Mouse (Mus musculus): ENCODE results near the gene Triobp. TPM values are rescaled to one million over a fixed set of nuclear protein-coding genes. Genes with fewer than 3 reads are reported as not detected.
A peak's percentile ranks its signal among the peaks of the same experiment; 100 is the strongest.

Gene Triobp
- polyA plus RNA-seq (2016; fragmentation: Nextera tagmentation; extraction: Ambion mirVana), result 21.0 and 26.8 TPM in 2 replicates

DNA sequence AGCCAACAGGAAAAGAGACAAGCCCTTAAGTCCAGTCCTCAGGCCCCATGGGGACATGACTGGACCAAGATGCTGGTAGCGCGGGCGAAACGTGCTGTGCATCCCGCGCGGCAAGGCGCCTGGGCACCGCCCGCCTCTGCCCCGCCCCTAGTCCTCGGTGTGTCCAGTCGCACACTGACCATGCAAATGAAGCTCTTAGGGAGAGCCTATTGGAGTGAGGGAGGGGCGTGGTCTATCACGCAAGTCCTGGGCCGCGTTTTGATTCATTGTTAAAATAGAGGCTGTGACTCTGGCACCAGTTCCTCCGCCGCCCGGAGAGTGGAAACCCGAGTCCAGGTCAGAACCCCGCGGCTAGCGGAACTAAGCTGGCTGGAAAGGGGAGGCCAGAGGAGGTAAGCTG is at the start of gene Triobp:
Gene Triobp (plus strand): TSS at position 68 of the 400 bp plus-strand sequence.
- Histone ChIP-seq H3K9ac (peak within 1 kb of the TSS; percentile 23; the same call in 1 of the 2 replicates), H3K9me3 (replicated peaks) (no peaks in the 10 kb centered on the region), H3K4me1 (peaks cover 22% of the 10 kb centered on the region), H3K36me3 (no peaks in the 10 kb centered on the region), H3K27me3 (replicated peaks) (peaks cover 47% of the 10 kb centered on the region), H3K4me3 (peak within 1 kb of the TSS; percentile 39), H3K27ac (no peak within 1 kb of the TSS), H3K4me2 (peak within 1 kb of the TSS; percentile 62)
- WGBS (ENCODE audit: insufficient replicate concordance), result 1% methylated on average over 24 of the region's 24 CpGs
- ATAC-seq, result peak; percentile 86

DNA sequence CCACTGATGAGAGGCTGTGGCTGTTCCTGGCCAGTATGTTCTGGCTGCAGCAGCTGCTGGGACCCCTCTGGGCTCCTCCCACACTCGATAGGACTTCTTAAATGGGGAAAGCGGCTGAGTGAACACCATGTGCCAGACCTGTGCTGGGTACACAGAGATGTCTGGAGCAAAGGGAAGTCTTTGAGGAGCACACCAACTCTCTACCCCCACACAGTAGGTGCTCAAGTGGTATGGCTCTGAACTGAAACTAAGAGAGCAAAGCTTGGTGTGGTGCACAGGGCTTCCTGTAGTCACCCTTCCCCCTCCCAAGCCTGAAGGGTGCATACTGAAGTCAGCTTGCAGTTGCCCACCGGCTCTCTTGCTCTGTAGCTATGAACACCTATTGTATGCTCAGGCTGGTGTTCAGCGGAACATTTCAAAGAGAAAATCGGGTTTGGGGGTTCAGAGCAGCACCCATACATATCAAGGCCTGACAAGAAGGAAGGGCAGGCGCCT is 49.0 kb upstream of the Triobp start:
- H3K9me3 ChIP-seq (replicated peaks), result no peaks in the 10 kb centered on the region
- peaks cover 31% of the 10 kb centered on the region for H3K36me3 ChIP-seq
- H3K4me2 ChIP-seq, result peak overlapping the region; percentile 90
- no peaks in the 10 kb centered on the region for H3K27me3 ChIP-seq (replicated peaks)
- WGBS (ENCODE audit: insufficient replicate concordance), result 24% methylated on average over 6 of the region's 6 CpGs
- H3K4me3 ChIP-seq, result peak overlapping the region; percentile 76
- peaks cover 90% of the 10 kb centered on the region for H3K4me1 ChIP-seq
- H3K9ac ChIP-seq, result peak overlapping the region; percentile 83
- H3K27ac ChIP-seq, result peak overlapping the region; percentile 88
- no peak for ATAC-seq

DNA sequence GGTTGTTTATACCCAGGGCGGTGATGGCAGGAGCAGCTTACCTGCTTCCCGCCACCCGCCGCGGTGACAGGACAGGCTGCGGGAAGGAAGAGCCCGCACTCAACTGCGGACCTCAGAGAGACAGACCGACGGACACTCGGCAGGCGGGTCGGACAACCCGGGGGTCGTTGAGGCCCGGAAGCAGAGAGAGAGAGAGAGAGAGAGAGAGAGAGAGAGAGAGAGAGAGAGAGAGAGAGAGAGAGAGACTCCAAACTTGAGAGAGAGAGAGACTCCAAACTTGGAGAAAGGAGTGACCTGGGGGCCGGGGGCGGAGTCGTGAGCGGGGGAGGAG is 48.1 kb upstream of the Triobp start, which contains the start of gene Gm49510:
Gene Gm49510 (plus strand): TSS at position 259 of the 331 bp plus-strand sequence.
- ATAC-seq, result no peak
- peak within 1 kb of the TSS; percentile 83 for H3K9ac ChIP-seq
- H3K36me3 ChIP-seq, result peaks cover 31% of the 10 kb centered on the region
- H3K27ac ChIP-seq, result peak within 1 kb of the TSS; percentile 88
- no peaks in the 10 kb centered on the region for H3K9me3 ChIP-seq (replicated peaks)
- no peaks in the 10 kb centered on the region for H3K27me3 ChIP-seq (replicated peaks)
- under 1% methylated on average over 20 of the region's 20 CpGs for WGBS (ENCODE audit: insufficient replicate concordance)
- peak within 1 kb of the TSS; percentile 90 for H3K4me2 ChIP-seq
- peaks cover 83% of the 10 kb centered on the region for H3K4me1 ChIP-seq
- peak within 1 kb of the TSS; percentile 76 for H3K4me3 ChIP-seq

DNA sequence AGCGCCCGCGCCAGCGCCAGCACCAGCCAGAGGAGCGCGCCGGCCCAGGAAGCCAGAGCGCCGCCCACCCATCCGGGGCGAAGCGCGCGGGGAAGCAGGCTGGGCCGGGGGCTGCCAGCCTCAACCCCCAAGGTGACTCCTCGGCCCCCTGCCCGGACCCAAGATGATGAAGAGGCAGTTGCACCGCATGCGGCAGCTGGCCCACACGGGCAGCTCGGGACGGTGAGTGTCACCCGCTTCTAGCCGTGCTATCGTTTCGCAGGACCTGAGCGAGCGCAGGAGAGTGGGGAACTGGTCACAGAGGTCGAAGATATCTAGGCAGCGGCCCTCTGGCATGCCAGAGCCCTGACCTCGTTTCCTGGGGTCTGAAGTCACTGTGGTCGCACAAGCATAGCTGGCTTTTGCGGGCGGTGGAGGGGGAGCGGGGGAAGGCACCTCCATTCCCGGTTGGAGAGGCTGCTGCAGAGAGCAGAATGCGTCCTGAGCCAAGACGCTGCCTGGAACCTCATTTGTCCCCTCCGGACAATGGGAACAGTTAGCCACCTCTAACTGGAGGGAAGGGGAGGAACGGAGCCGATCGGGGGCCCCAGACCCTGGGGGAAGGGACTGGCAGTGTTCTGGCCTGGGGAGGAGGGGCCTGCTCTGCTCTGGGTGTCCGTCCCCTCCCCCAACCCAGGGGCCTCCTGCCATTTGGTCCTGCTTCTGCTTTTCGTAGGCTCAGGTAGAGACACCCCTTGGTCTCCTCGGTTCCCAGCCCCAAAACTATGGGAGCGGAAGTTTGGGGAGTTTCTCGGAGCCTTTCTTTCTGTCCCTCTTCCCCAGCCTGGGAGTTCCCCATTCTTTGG is 47.6 kb upstream of the Triobp start, which contains the start of gene Sh3bp1:
Gene Sh3bp1 (plus strand): TSS at position 29 of the 845 bp plus-strand sequence.
- Histone ChIP-seq H3K36me3 (peaks cover 37% of the 10 kb centered on the region), H3K4me2 (peak within 1 kb of the TSS; percentile 90), H3K27me3 (replicated peaks) (no peaks in the 10 kb centered on the region), H3K4me3 (peak within 1 kb of the TSS; percentile 76), H3K9me3 (replicated peaks) (no peaks in the 10 kb centered on the region), H3K4me1 (peaks cover 77% of the 10 kb centered on the region), H3K27ac (peak within 1 kb of the TSS; percentile 88), H3K9ac (peak within 1 kb of the TSS; percentile 83)
- WGBS (ENCODE audit: insufficient replicate concordance), result under 1% methylated on average over 46 of the region's 47 CpGs
- peak; percentile 61 for ATAC-seq

DNA sequence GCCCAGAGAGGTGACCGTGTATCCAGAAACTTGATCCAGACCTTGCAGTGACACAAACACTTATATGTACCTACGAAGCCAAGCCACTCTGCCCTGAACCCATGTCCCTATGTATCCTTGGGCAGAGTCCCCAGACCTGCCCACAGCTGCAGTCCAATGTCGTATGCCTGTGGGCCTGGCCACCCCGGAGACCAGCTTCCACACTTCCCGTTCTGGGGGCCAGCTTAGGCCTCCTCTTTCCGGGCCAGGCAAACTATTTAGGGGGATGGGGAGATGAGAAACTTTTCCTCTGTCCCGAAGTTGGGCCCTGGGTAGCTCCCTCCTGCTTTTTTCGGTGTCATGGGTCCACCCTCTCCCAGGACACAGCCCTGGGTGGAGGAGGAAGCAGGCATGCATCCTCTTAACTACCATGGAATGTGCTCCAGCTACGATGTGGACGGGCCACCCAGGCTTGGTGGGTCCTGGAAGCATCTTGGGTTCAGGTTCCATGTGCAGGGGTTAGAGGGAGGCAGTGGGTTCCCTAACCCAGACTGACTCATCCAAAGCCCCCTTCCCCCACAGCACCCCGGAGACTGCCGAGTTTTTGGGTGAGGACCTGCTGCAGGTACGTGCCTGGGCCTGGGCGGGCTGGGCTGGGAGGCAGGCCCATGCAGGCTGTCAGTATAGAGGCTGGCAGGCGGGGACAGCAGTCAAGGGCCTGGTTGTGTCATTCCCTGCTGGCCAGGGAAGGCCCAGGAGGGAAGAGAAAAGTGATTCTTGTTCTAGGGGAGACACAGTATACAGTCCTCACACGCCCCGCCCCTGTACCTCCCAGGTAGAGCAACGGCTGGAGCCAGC is 46.7 kb upstream of the Triobp start:
- peak overlapping the region; percentile 76 for H3K4me3 ChIP-seq
- H3K36me3 ChIP-seq, result peaks cover 46% of the 10 kb centered on the region
- 17% methylated on average over 18 of the region's 18 CpGs for WGBS (ENCODE audit: insufficient replicate concordance)
- no peak for ATAC-seq
- peak overlapping the region; percentile 88 for H3K27ac ChIP-seq
- H3K4me1 ChIP-seq, result peaks cover 69% of the 10 kb centered on the region
- peak overlapping the region; percentile 83 for H3K9ac ChIP-seq
- H3K27me3 ChIP-seq (replicated peaks), result no peaks in the 10 kb centered on the region
- no peaks in the 10 kb centered on the region for H3K9me3 ChIP-seq (replicated peaks)
- peak overlapping the region; percentile 90 for H3K4me2 ChIP-seq

DNA sequence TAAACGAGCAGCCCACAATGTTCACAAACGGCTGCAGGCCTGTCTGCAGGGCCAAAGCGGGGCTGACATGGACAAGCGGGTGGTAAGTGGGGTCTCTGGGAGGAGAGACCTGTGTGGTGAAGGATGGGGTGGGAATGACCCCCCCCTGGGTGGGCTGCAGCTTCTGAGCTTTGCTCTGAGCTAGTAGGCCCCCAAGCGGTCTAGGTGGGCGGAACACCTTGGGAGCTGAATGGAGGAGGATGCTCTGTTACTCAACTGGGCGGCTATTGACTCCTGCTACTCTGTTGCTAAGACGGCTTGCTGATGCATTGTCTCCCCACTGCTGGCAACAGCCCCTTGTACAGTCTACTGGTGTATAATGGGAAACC is 46.1 kb upstream of the Triobp start:
- 64% methylated on average over 8 of the region's 8 CpGs for WGBS (ENCODE audit: insufficient replicate concordance)
- Histone ChIP-seq H3K36me3 (peaks cover 52% of the 10 kb centered on the region), H3K4me3 (peak overlapping the region; percentile 76), H3K27ac (peak overlapping the region; percentile 88; the same call in 1 of the 2 replicates), H3K4me2 (peak overlapping the region; percentile 90), H3K4me1 (peaks cover 63% of the 10 kb centered on the region), H3K9me3 (replicated peaks) (no peaks in the 10 kb centered on the region), H3K9ac (peak overlapping the region; percentile 83), H3K27me3 (replicated peaks) (no peaks in the 10 kb centered on the region)
- no peak for ATAC-seq

DNA sequence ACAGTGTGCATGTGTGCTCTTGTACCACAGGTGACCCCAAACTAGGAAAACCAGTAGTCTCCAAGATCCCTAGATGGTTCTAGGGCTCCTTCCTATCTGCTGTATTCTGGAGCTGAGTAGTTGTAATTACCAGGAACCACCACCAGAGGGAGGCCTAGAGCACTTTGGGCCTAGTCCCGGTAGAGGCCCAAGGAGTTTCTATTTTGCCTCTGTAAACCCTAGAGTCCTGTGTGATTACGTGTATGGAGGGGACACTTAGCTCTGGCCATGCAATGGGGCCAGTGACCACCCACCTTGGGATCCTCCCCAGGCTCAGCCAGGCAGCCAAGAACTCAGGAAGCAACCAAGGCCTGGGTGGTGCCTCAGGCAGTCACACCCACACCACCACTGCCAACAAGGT is 44.3 kb upstream of the Triobp start:
- H3K27me3 ChIP-seq (replicated peaks), result no peaks in the 10 kb centered on the region
- H3K4me1 ChIP-seq, result peaks cover 46% of the 10 kb centered on the region
- WGBS (ENCODE audit: insufficient replicate concordance), result 10% methylated on average over 2 of the region's 2 CpGs
- ATAC-seq, result no peak
- no peak overlapping the region for H3K27ac ChIP-seq
- no peak overlapping the region for H3K4me3 ChIP-seq
- no peaks in the 10 kb centered on the region for H3K9me3 ChIP-seq (replicated peaks)
- peak overlapping the region; percentile 39 for H3K4me2 ChIP-seq
- H3K9ac ChIP-seq, result no peak overlapping the region
- H3K36me3 ChIP-seq, result peaks cover 70% of the 10 kb centered on the region

DNA sequence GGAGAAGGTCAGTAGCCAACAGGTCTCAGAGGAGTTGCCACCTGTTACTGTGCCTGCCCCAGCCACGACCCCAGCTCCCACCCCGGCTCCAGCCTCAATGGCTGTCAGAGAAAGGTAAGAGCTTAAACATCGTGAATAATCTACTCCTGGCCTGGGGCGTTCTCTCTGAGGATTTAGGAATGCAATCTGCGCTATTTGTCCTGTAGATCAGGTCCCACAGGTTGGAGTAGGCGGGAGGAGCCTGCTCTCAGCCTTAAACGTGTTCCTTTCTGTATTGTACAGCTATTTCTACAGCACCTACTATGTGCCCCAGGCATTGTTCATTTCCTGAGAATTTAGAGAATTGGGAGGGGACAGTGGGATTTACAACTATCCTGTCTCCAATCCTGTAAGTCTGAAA is 39.1 kb upstream of the Triobp start:
- no peaks in the 10 kb centered on the region for H3K9me3 ChIP-seq (replicated peaks)
- no peak overlapping the region for H3K4me2 ChIP-seq
- no peaks in the 10 kb centered on the region for H3K27me3 ChIP-seq (replicated peaks)
- H3K4me3 ChIP-seq, result no peak overlapping the region
- H3K27ac ChIP-seq, result no peak overlapping the region
- no peak overlapping the region for H3K9ac ChIP-seq
- no peak for ATAC-seq
- peaks cover 89% of the 10 kb centered on the region for H3K36me3 ChIP-seq
- peaks cover 25% of the 10 kb centered on the region for H3K4me1 ChIP-seq
- WGBS (ENCODE audit: insufficient replicate concordance), result 88% methylated on average over 7 of the region's 7 CpGs

DNA sequence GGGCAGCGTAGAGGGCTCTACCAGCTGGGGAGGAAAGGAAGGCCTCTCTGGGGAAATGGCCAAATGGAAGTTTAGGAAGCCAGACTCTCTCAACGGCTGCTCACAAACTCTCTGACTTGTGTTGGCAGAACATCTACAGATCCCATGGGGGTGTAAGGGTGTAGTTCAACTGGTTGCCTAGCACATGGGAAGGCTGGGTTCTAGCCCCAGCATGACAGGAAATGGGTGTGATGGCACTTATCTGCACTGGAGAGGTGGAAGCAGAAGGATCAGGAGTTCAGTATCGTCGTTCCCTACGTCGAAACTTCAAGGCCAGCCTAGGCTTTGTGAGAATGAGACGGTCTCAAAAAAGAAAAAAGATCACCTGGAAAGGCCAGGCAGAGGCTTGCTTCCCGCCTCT is 38.5 kb upstream of the Triobp start:
- H3K36me3 ChIP-seq, result peaks cover 84% of the 10 kb centered on the region

DNA sequence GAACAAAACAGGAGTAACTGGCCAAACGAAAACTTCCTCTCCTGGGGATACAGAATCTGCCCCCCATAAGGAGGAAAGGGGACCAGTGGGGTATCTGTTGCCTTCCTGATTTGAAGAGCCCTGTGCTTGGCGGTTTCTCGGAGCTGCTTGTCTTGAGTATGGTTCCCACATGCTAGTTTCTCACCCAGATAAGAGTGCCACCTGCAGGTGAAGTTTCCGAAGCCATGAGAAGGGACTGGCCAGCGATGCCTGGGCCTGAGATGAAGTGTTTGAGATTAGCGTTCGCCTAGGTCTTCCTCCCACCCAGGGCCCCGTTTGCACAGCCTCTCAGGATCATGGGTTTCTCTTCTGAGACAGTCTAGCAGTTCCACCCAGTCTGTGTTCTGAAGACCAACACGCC is 35.5 kb upstream of the Triobp start:
- Histone ChIP-seq H3K9me3 (replicated peaks) (no peaks in the 10 kb centered on the region), H3K4me3 (no peak overlapping the region), H3K9ac (no peak overlapping the region), H3K4me1 (peaks cover 57% of the 10 kb centered on the region), H3K4me2 (no peak overlapping the region), H3K27me3 (replicated peaks) (no peaks in the 10 kb centered on the region), H3K36me3 (peaks cover 64% of the 10 kb centered on the region), H3K27ac (no peak overlapping the region; the same call in 1 of the 2 replicates)
- ATAC-seq, result no peak
- 36% methylated on average over 9 of the region's 9 CpGs for WGBS (ENCODE audit: insufficient replicate concordance)

More for the DNA sequence above, 38.5 kb upstream of the Triobp start:
- no peaks in the 10 kb centered on the region for H3K27me3 ChIP-seq (replicated peaks)
- no peaks in the 10 kb centered on the region for H3K9me3 ChIP-seq (replicated peaks)
- peaks cover 27% of the 10 kb centered on the region for H3K4me1 ChIP-seq
- H3K4me3 ChIP-seq, result no peak overlapping the region
- no peak overlapping the region for H3K27ac ChIP-seq
- 61% methylated on average over 8 of the region's 8 CpGs for WGBS (ENCODE audit: insufficient replicate concordance)
- no peak overlapping the region for H3K9ac ChIP-seq
- ATAC-seq, result no peak
- no peak overlapping the region for H3K4me2 ChIP-seq

DNA sequence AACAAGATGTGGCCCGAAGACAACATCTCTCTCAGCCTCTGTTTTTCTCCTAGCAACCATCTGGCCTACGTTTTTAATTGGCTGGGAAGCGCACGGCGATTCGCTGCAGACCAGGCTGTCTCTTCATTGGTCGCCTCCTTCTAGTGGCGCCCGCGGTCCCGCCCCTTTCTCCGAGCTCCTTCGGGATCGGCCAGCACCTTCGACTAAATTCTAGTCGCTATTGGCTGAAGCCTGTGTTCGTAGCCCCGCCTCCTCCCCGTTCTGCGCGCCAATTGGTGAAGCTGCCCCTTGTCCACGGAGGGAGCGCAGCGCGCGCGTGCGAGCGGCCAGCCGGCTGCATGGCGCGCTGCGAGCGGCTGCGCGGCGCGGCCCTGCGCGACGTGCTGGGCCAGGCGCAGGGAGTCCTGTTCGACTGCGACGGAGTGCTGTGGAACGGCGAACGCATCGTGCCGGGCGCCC is 33.9 kb upstream of the Triobp start, which contains the start of gene Pdxp:
Gene Pdxp (plus strand): TSS at position 288 of the 459 bp plus-strand sequence.
- H3K9ac ChIP-seq, result peak within 1 kb of the TSS; percentile 81
- H3K4me3 ChIP-seq, result peak within 1 kb of the TSS; percentile 71
- H3K4me1 ChIP-seq, result peaks cover 60% of the 10 kb centered on the region
- no peaks in the 10 kb centered on the region for H3K9me3 ChIP-seq (replicated peaks)
- peaks cover 61% of the 10 kb centered on the region for H3K36me3 ChIP-seq
- peak; percentile 87 for ATAC-seq
- H3K27ac ChIP-seq, result peak within 1 kb of the TSS; percentile 83
- H3K27me3 ChIP-seq (replicated peaks), result no peaks in the 10 kb centered on the region
- H3K4me2 ChIP-seq, result peak within 1 kb of the TSS; percentile 100
- under 1% methylated on average over 51 of the region's 51 CpGs for WGBS (ENCODE audit: insufficient replicate concordance)

All from liver, embryonic 12.5 days (tissue).